Mouse (Mus musculus) lung, postnatal 0 days (tissue): ENCODE data around the gene Ergic1.

Experiments
- CTCF ChIP-seq: IDR thresholded peaks from 2 replicates; pipeline ENCODE4 v1.5.1; 2016; ENCODE audit warnings: antibody characterized with exemption, mild to moderate bottlenecking
- EP300 ChIP-seq: IDR thresholded peaks from 2 replicates; pipeline ENCODE4 v1.6.1; 2016; ENCODE audit warnings: antibody characterized with exemption, mild to moderate bottlenecking, control low read depth

- TF ChIP-seq CTCF: no peak
- TF ChIP-seq EP300: no peak
Observed at GRCm38 (mm10) chr17:26643993-26644392, 82.7 kb downstream of the Ergic1 start.
